Mouse (Mus musculus) hindbrain, postnatal 0 days (tissue): ENCODE measurements at regions not wholly inside any gene's neighbourhood (a gene's known extent, or its start where the extent isn't known, plus 50 kb on each side); places are given as distances from the start of the nearest gene placed in this dataset.
A peak's percentile ranks its signal among the peaks of the same experiment; 100 is the strongest.

Experiments
- ATAC-seq: fragments of 200-750 bp; cut with Nextera tagmentation; 2 replicates; pipeline ENCODE4 v1.8.0; 2017; ENCODE audit warnings: mild to moderate bottlenecking, moderate TSS enrichment, moderate library complexity
- DNase-seq: peaks from one replicate; pipeline ENCODE4 v3.0.0-alpha.2; 2015; ENCODE audit warnings: low spot score
- H3K27ac ChIP-seq: fragments of 300-500 bp; sonication (generic); 2 replicates; pipeline ENCODE4 v1.5.1; 2014; ENCODE audit warnings: mild to moderate bottlenecking
- H3K27me3 ChIP-seq: fragments of 300-500 bp; sonication (generic); 2 replicates; pipeline ENCODE4 v1.6.1; 2014; ENCODE audit warnings: low read length, mixed read lengths; ENCODE audit not compliant: insufficient read depth
- H3K36me3 ChIP-seq: fragments of 300-500 bp; sonication (generic); 2 replicates; pipeline ENCODE4 v1.6.1; 2014; ENCODE audit warnings: low read length, mixed read lengths; ENCODE audit not compliant: insufficient read depth
- H3K4me1 ChIP-seq: fragments of 300-500 bp; sonication (generic); 2 replicates; pipeline ENCODE4 v1.6.1; 2014; ENCODE audit warnings: antibody characterized with exemption, low read length, mixed read lengths; ENCODE audit not compliant: insufficient read depth
- H3K4me2 ChIP-seq: fragments of 300-500 bp; sonication (generic); 2 replicates; pipeline ENCODE4 v1.6.1; 2014; ENCODE audit warnings: low read depth, mild to moderate bottlenecking, low read length, moderate library complexity, mixed read lengths
- H3K4me3 ChIP-seq: fragments of 300-500 bp; sonication (generic); 2 replicates; pipeline ENCODE4 v1.5.1; 2014; ENCODE audit warnings: low read length
- H3K9ac ChIP-seq: fragments of 300-500 bp; sonication (generic); replicated peaks from 2 replicates; pipeline ENCODE4 v1.6.1; 2014; ENCODE audit warnings: mild to moderate bottlenecking, low read length, moderate library complexity, mixed read lengths
- H3K9me3 ChIP-seq: fragments of 300-500 bp; sonication (generic); 2 replicates; pipeline ENCODE4 v1.6.1; 2016; ENCODE audit warnings: low read length, mixed read lengths
- CTCF ChIP-seq: IDR thresholded peaks from 2 replicates; pipeline ENCODE4 v1.5.1; 2016; ENCODE audit warnings: antibody characterized with exemption, control low read depth, low read depth
- WGBS: fragments of 180-500 bp; shearing (Covaris S2); extraction: QIAGEN DNeasy Blood & Tissue Kit; methylation state at CpG from one replicate; pipeline ENCODE4 v1.1.7; 2014; 5-methylcytosine and 5-hydroxymethylcytosine counted together

DNA sequence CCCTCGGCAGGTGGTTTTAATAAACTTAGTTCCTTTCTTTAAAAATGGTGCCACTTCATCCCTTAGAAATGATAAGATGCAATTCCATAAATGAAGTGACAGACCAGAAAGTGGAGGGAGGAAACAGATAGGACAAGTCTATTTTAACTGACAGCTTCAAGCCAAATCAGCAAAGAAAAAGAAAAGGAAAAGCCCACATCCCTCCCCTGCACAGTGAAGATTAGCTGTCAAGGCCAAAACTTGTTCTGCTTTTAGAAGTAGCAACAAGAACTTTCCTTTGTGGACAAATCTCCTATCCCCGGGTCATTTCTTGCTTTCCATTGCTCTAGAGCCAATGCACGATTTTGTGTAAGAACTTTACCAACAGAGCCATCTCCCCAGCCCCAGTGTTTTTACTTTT lies 108.7 kb upstream of the Egfl6 start:
- Histone ChIP-seq H3K9ac (no peak overlapping the region), H3K36me3 (no peaks in the 10 kb centered on the region), H3K4me3 (no peak overlapping the region), H3K9me3 (no peaks in the 10 kb centered on the region), H3K27me3 (no peaks in the 10 kb centered on the region), H3K4me1 (no peaks in the 10 kb centered on the region), H3K27ac (no peak overlapping the region), H3K4me2 (no peak overlapping the region)
- ATAC-seq (no peak), DNase-seq (no peak)
- no peak for TF ChIP-seq CTCF
- 83% methylated on average over 3 of the region's 3 CpGs for WGBS

DNA sequence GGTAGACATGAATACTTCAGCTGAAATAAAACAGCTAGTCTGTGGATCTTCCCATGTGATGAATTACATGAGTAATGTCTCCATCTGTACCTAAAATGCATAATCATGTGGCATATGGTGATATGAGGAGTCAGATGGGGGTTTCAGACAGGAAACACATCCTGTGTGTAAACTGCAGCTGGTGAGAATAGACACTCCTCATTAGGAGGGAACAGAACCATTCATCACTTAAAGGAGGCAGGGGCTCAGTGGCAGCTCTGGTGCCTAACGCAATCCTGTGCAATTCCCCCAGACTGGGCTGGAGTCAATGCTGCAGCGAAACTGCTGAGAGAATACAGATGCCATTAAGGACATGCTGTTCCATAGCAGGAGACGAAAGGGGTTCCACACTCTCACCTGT lies 103.3 kb upstream of the Egfl6 start:
- ATAC-seq (no peak), DNase-seq (peak; percentile 1)
- TF ChIP-seq CTCF: no peak
- 72% methylated on average over 3 of the region's 3 CpGs for WGBS
- Histone ChIP-seq H3K4me3 (no peak overlapping the region), H3K4me1 (no peaks in the 10 kb centered on the region), H3K9ac (no peak overlapping the region), H3K27ac (no peak overlapping the region), H3K9me3 (no peaks in the 10 kb centered on the region), H3K27me3 (no peaks in the 10 kb centered on the region), H3K36me3 (no peaks in the 10 kb centered on the region), H3K4me2 (no peak overlapping the region)

GRCm38 (mm10) chrX:166673404-166673803 lies 87.9 kb upstream of the Egfl6 start:
- Histone ChIP-seq H3K36me3 (no peaks in the 10 kb centered on the region), H3K27ac (no peak overlapping the region), H3K9me3 (no peaks in the 10 kb centered on the region), H3K27me3 (no peaks in the 10 kb centered on the region), H3K4me1 (no peaks in the 10 kb centered on the region), H3K4me2 (no peak overlapping the region), H3K4me3 (no peak overlapping the region), H3K9ac (no peak overlapping the region)
- 77% methylated on average over 3 of the region's 3 CpGs for WGBS
- DNase-seq: no peak
- no peak for TF ChIP-seq CTCF
- no peak for ATAC-seq

- H3K4me3 ChIP-seq: no peak overlapping the region
- H3K36me3 ChIP-seq: no peaks in the 10 kb centered on the region
- no peak overlapping the region for H3K4me2 ChIP-seq
- DNase-seq (no peak), ATAC-seq (no peak)
- no peaks in the 10 kb centered on the region for H3K9me3 ChIP-seq
- TF ChIP-seq CTCF: no peak
- H3K27me3 ChIP-seq: no peaks in the 10 kb centered on the region
- H3K4me1 ChIP-seq: no peaks in the 10 kb centered on the region
- H3K27ac ChIP-seq: no peak overlapping the region
- 96% methylated on average over 1 of the region's 1 CpGs for WGBS
- H3K9ac ChIP-seq: no peak overlapping the region
Measured at GRCm38 (mm10) chrX:166672617-166673016, 87.1 kb upstream of the Egfl6 start.

DNA sequence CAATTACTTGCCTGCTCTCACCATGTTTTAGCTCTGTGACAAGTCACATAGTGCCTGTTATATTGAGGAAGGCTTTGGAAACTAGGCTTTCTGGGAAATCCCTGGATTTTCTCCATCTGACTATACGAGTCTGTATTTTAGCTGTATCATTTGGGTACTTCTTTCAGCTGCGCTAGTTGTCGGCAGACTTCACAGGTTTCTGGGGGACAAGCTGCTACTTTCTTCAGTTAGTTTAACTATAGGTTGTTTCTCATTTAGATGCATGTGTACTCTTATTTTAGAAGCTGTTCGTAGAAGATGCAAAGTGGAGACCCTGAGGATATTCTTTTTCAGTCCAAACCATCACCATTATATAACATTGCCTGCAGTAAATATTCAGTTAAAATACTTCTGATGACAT lies 86.3 kb upstream of the Egfl6 start:
- no peak for DNase-seq
- Histone ChIP-seq H3K36me3 (no peaks in the 10 kb centered on the region), H3K9me3 (no peaks in the 10 kb centered on the region), H3K9ac (no peak overlapping the region), H3K27me3 (no peaks in the 10 kb centered on the region), H3K4me2 (no peak overlapping the region), H3K4me1 (no peaks in the 10 kb centered on the region), H3K4me3 (no peak overlapping the region), H3K27ac (no peak overlapping the region)
- WGBS: 96% methylated on average over 4 of the region's 4 CpGs
- no peak for ATAC-seq
- no peak for TF ChIP-seq CTCF

- no peak overlapping the region for H3K9ac ChIP-seq
- WGBS: 74% methylated on average over 2 of the region's 2 CpGs
- no peaks in the 10 kb centered on the region for H3K36me3 ChIP-seq
- H3K4me2 ChIP-seq: no peak overlapping the region
- no peak for TF ChIP-seq CTCF
- no peaks in the 10 kb centered on the region for H3K9me3 ChIP-seq
- no peak for ATAC-seq
- no peak overlapping the region for H3K4me3 ChIP-seq
- no peaks in the 10 kb centered on the region for H3K27me3 ChIP-seq
- no peak for DNase-seq
- no peaks in the 10 kb centered on the region for H3K4me1 ChIP-seq
- H3K27ac ChIP-seq: no peak overlapping the region
Measured at GRCm38 (mm10) chrX:166666304-166666703, 80.8 kb upstream of the Egfl6 start.

DNA sequence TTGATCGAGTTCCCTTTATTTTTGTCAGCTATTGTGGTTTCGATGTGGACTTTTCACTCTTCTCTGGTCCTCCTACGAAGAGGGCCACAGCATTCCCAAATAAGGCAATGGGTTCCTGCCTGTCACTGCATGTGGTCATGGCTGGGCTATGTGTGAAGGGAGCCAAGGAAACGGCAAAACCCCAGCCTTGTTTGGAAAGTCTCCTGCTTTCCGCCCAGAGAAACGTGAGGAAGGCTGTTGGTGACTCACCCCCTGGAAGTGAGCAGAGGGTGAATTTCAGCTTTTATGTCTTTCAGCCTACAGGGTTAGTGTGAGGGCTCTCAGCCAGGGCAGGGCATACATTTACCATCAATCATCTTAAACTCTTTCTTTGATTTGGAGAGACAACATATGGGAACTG lies 76.3 kb upstream of the Egfl6 start:
- TF ChIP-seq CTCF: no peak
- Histone ChIP-seq H3K36me3 (no peaks in the 10 kb centered on the region), H3K4me3 (no peak overlapping the region), H3K9ac (no peak overlapping the region), H3K9me3 (no peaks in the 10 kb centered on the region), H3K4me2 (no peak overlapping the region), H3K27ac (peak overlapping the region; percentile 79), H3K4me1 (no peaks in the 10 kb centered on the region), H3K27me3 (no peaks in the 10 kb centered on the region)
- WGBS: 42% methylated on average over 6 of the region's 6 CpGs
- ATAC-seq (peak; percentile 72), DNase-seq (peak; percentile 43)
